Mouse (Mus musculus): ENCODE data around the gene Pip4k2c. TPM values are rescaled to one million over a fixed set of nuclear protein-coding genes. Genes with fewer than 3 reads are reported as not detected.
A peak's percentile ranks its signal among the peaks of the same experiment; 100 is the strongest.

Pip4k2c gene
- polyA plus RNA-seq, 1 experiment from 2014 or later = 39.1 TPM

DNA sequence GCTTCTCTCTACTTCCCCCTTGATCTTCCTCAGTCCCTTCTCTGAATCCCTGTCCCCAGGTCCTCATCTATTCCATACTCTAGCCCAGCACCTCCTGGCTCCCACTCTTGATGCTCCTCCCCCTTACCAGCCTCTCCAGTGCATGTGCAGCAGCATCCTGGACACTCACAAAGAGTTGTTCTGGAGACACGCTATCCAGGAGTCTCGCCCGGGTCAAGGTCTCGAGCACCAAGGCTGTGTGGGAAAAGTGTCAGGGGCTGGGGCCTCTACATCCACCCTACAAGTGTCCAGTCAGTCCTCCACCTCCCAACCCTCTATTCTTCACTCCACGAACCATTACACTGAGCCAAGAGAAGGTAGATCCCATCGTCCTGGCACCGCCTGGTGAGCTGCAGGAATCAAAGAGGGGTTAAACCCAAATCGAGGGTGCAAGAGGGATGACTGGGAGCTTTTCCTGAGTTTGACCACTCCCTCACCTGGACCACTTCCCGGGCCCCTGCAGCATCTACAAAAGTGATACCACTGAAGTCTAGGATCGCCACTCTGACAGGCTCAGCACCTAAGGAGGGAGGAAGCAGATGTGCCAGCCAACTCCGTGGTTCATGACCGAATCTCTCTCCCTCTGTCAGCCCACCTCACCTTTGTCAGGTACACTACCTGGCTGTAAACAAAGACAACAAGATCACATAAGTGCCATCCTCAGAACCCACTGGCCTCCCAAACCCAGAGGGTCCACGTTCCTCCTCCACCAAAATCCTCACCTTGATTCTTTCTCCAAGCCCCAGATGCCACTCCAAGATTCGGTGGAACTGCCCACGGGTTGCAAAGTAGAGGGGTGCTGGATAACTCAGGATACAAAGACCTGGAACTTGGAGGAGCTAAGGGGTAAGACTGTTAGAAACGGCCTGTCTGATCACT is 38.0 kb downstream of the Pip4k2c start:
- 62% methylated on average over 16 of the region's 16 CpGs for WGBS (ENCODE audit: insufficient replicate concordance)
- no peak overlapping the region for H3K4me2 ChIP-seq (ENCODE audit: low read depth, low read length)
- no peaks in the 10 kb centered on the region for H3K9me3 ChIP-seq (replicated peaks; ENCODE audit: control insufficient read depth, low read length)
- no peak overlapping the region for H3K4me3 ChIP-seq (ENCODE audit: low read depth, low read length)
- no peak overlapping the region for H3K27ac ChIP-seq (ENCODE audit: low read length)
- no peak overlapping the region for H3K9ac ChIP-seq (ENCODE audit: low read depth, low read length)
- ATAC-seq (ENCODE audit: low read depth) = no peak
- H3K4me1 ChIP-seq (ENCODE audit: control insufficient read depth, low read depth, low read length) = peaks cover 34% of the 10 kb centered on the region
- H3K36me3 ChIP-seq (ENCODE audit: control insufficient read depth, insufficient read depth) = peaks cover 4% of the 10 kb centered on the region; the same call in 1 of the 2 replicates
- H3K27me3 ChIP-seq (ENCODE audit: control insufficient read depth, insufficient read depth, low read depth, low read length) = peaks cover 35% of the 10 kb centered on the region

DNA sequence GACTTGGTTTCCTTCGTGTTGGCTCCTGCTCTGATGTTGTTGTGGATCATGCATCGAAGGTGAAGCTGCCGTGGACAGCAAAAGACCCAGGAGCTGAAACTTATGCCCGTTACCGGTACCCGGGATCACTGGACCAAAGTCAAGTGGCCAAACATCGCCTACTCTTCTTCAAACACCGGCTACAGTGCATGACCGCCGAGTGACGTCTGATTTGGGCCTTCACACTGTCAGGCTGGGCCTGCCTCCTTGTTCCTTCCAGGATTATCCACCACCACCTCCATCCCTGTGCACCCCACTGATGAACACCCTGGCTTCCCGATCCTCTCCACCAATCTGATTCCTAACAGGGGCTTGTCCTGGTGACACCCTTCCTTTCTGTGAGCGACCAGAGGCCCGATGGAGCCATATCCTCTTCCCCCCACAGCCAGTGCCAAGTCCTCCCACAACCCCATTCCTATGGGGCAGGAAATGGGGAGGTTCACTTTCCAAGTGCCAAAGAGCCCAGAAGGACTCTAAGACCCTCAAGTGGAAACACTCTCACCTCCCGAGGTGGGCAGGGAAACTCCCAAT is 39.7 kb downstream of the Pip4k2c start:
- Histone ChIP-seq H3K4me1 (ENCODE audit: control insufficient read depth, low read depth, low read length) (peaks cover 25% of the 10 kb centered on the region), H3K4me3 (ENCODE audit: low read depth, low read length) (no peak overlapping the region), H3K9me3 (replicated peaks; ENCODE audit: control insufficient read depth, low read length) (no peaks in the 10 kb centered on the region), H3K27ac (ENCODE audit: low read length) (no peak overlapping the region), H3K36me3 (ENCODE audit: control insufficient read depth, insufficient read depth) (peaks cover 4% of the 10 kb centered on the region; the same call in 1 of the 2 replicates), H3K4me2 (ENCODE audit: low read depth, low read length) (no peak overlapping the region), H3K9ac (ENCODE audit: low read depth, low read length) (no peak overlapping the region), H3K27me3 (ENCODE audit: control insufficient read depth, insufficient read depth, low read depth, low read length) (peaks cover 22% of the 10 kb centered on the region)
- WGBS (ENCODE audit: insufficient replicate concordance) = 77% methylated on average over 15 of the region's 15 CpGs
- ATAC-seq (ENCODE audit: low read depth) = no peak

DNA sequence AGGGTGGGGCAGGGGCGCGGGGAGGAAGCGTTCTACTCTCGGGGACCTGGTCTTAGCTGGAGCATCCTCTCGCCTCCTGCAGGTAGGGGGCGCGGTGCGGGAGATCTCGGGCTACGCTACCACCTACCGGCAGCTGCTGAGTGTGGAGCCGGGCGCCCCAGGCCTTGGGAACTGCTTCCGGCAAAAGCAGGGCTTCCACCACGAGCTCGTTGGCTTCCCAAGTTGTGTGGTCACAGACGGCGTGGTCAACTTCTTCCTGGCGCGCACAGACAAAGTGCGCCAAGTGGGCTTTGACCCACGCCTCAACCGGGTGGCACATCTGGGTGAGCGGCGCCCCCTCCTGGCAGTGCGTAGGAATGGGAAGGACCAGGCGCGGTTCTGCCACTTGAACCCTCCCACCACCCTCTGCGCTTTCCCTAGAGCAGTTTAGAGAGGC is 40.5 kb downstream of the Pip4k2c start:
- peak overlapping the region; percentile 74 for H3K4me2 ChIP-seq (ENCODE audit: low read depth, low read length)
- H3K27ac ChIP-seq (ENCODE audit: low read length) = no peak overlapping the region
- peaks cover 32% of the 10 kb centered on the region for H3K4me1 ChIP-seq (ENCODE audit: control insufficient read depth, low read depth, low read length)
- peak overlapping the region; percentile 32; the same call in 1 of the 2 replicates for H3K9ac ChIP-seq (ENCODE audit: low read depth, low read length)
- ATAC-seq (ENCODE audit: low read depth) = peak; percentile 62
- no peaks in the 10 kb centered on the region for H3K9me3 ChIP-seq (replicated peaks; ENCODE audit: control insufficient read depth, low read length)
- peaks cover 4% of the 10 kb centered on the region; the same call in 1 of the 2 replicates for H3K36me3 ChIP-seq (ENCODE audit: control insufficient read depth, insufficient read depth)
- peak overlapping the region; percentile 51 for H3K4me3 ChIP-seq (ENCODE audit: low read depth, low read length)
- WGBS (ENCODE audit: insufficient replicate concordance) = 2% methylated on average over 27 of the region's 29 CpGs
- H3K27me3 ChIP-seq (ENCODE audit: control insufficient read depth, insufficient read depth, low read depth, low read length) = peaks cover 22% of the 10 kb centered on the region

DNA sequence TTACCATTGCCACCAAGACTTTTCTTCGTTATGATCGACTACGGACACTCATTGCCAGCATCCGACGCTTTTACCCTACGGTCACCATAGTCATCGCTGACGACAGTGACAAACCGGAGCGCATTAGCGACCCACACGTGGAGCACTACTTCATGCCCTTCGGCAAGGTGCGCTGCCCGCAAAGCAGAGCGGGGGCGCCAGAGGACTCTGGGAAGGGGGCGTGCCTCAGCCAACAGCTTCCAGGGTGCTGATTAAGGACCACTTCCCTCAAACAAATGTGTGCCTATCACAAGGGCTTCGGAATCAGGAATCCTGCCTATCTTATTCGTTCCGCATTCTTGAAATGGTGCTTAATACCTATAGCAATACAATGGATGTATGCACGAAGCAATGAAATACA is 41.4 kb downstream of the Pip4k2c start:
- Histone ChIP-seq H3K9ac (ENCODE audit: low read depth, low read length) (no peak overlapping the region), H3K9me3 (replicated peaks; ENCODE audit: control insufficient read depth, low read length) (no peaks in the 10 kb centered on the region), H3K4me2 (ENCODE audit: low read depth, low read length) (peak overlapping the region; percentile 74), H3K27me3 (ENCODE audit: control insufficient read depth, insufficient read depth, low read depth, low read length) (peaks cover 30% of the 10 kb centered on the region), H3K27ac (ENCODE audit: low read length) (no peak overlapping the region), H3K36me3 (ENCODE audit: control insufficient read depth, insufficient read depth) (peaks cover 4% of the 10 kb centered on the region; the same call in 1 of the 2 replicates), H3K4me1 (ENCODE audit: control insufficient read depth, low read depth, low read length) (peaks cover 39% of the 10 kb centered on the region), H3K4me3 (ENCODE audit: low read depth, low read length) (peak overlapping the region; percentile 51)
- ATAC-seq (ENCODE audit: low read depth) = no peak
- 11% methylated on average over 22 of the region's 22 CpGs for WGBS (ENCODE audit: insufficient replicate concordance)

DNA sequence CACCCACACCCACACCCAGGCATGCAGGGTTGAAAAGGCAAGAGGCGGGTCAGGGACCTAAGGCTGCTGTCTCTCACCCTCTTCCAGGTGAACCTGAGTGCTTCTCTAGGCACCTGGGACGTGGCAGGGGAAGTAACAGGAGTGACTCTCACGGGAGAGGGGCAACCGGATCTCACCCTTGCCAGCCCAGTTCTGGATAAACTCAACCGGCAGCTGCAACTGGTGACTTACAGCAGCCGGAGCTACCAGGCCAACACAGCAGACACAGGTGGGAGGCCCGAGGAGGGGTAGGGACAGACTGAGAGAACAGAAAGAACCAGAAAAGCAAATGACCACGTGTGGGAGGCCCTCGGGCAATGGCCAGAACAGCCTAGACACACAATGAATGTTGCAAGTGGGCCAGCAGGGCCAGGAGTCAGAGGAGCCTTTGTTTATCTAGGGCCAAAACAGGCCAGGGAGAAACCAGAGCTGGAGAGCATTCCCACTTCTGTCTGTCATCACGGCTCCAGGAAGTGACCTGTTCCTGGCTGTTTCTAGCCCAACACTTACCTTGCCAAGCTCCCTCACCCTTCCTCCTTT is 43.7 kb downstream of the Pip4k2c start:
- ATAC-seq (ENCODE audit: low read depth) = peak; percentile 37
- peak overlapping the region; percentile 70 for H3K27ac ChIP-seq (ENCODE audit: low read length)
- H3K9me3 ChIP-seq (replicated peaks; ENCODE audit: control insufficient read depth, low read length) = no peaks in the 10 kb centered on the region
- H3K4me1 ChIP-seq (ENCODE audit: control insufficient read depth, low read depth, low read length) = peaks cover 44% of the 10 kb centered on the region
- H3K9ac ChIP-seq (ENCODE audit: low read depth, low read length) = 0 out of 2 replicates have a peak overlapping the region, but pooled peaks have one; percentile 11
- peak overlapping the region; percentile 18; the same call in 1 of the 2 replicates for H3K4me3 ChIP-seq (ENCODE audit: low read depth, low read length)
- H3K27me3 ChIP-seq (ENCODE audit: control insufficient read depth, insufficient read depth, low read depth, low read length) = peaks cover 32% of the 10 kb centered on the region
- 45% methylated on average over 10 of the region's 10 CpGs for WGBS (ENCODE audit: insufficient replicate concordance)
- H3K36me3 ChIP-seq (ENCODE audit: control insufficient read depth, insufficient read depth) = peaks cover 4% of the 10 kb centered on the region; the same call in 1 of the 2 replicates
- peak overlapping the region; percentile 98 for H3K4me2 ChIP-seq (ENCODE audit: low read depth, low read length)

DNA sequence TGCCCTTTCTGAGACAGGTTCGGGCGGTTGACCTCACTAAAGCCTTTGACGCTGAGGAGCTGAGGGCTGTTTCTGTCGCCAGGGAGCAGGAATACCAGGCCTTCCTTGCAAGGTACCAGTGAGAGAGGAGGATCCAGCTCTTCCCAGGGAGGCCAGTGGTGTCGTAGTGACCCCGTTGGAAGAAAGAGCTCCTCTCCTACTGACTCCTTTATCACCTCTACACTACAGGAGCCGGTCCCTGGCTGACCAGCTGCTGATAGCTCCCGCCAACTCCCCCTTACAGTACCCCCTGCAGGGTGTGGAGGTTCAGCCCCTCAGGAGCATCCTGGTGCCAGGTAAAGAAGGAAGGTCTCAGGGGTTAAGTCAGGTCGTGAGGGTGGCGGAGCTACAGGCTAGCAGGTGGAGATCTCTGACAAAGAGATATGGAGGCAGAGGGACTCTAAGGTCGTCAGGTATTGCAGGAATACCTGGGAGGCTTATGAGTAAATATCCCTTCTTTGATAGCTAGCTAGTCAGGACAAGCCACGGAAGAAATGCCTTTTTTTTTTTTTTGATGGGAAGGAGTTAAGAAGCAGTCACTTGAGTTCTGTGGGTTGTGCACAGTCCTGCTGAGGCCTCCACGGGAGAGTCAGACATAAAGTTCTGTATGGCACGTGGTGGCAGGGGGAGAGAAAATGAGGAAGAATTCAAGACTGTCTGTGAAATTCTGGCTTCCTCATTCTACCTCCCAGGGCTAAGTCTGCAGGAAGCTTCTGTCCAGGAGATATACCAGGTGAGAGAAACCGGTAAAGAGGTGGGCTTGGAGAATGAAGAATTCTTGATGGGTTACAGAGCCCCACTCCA is 44.4 kb downstream of the Pip4k2c start:
- Histone ChIP-seq H3K4me2 (ENCODE audit: low read depth, low read length) (peak overlapping the region; percentile 98), H3K36me3 (ENCODE audit: control insufficient read depth, insufficient read depth) (peaks cover 4% of the 10 kb centered on the region; the same call in 1 of the 2 replicates), H3K9ac (ENCODE audit: low read depth, low read length) (peak overlapping the region; percentile 81), H3K27ac (ENCODE audit: low read length) (peak overlapping the region; percentile 87), H3K4me3 (ENCODE audit: low read depth, low read length) (peak overlapping the region; percentile 69), H3K9me3 (replicated peaks; ENCODE audit: control insufficient read depth, low read length) (no peaks in the 10 kb centered on the region), H3K27me3 (ENCODE audit: control insufficient read depth, insufficient read depth, low read depth, low read length) (peaks cover 32% of the 10 kb centered on the region), H3K4me1 (ENCODE audit: control insufficient read depth, low read depth, low read length) (peaks cover 44% of the 10 kb centered on the region)
- WGBS (ENCODE audit: insufficient replicate concordance) = 21% methylated on average over 15 of the region's 15 CpGs
- ATAC-seq (ENCODE audit: low read depth) = no peak

DNA sequence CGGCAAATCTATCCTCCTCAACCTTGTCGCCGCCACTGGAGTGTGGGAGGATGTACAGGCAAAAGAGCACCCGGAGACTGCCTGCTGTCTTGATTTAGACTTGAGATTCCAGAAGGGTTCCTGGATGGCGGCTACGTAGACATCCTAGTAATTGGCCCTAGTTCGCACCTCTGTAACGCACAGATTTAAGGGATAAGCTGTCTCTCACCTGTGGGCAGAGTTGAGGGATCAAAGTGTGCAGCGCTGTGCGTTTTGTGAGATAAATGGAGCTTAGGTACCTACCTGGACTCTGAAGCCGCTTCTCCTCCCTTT is 45.0 kb downstream of the Pip4k2c start:
- peak overlapping the region; percentile 98 for H3K4me2 ChIP-seq (ENCODE audit: low read depth, low read length)
- no peak for ATAC-seq (ENCODE audit: low read depth)
- no peaks in the 10 kb centered on the region for H3K9me3 ChIP-seq (replicated peaks; ENCODE audit: control insufficient read depth, low read length)
- H3K36me3 ChIP-seq (ENCODE audit: control insufficient read depth, insufficient read depth) = no peaks in the 10 kb centered on the region
- H3K27ac ChIP-seq (ENCODE audit: low read length) = peak overlapping the region; percentile 87
- H3K9ac ChIP-seq (ENCODE audit: low read depth, low read length) = peak overlapping the region; percentile 81
- peaks cover 44% of the 10 kb centered on the region for H3K4me1 ChIP-seq (ENCODE audit: control insufficient read depth, low read depth, low read length)
- peaks cover 32% of the 10 kb centered on the region for H3K27me3 ChIP-seq (ENCODE audit: control insufficient read depth, insufficient read depth, low read depth, low read length)
- WGBS (ENCODE audit: insufficient replicate concordance) = 10% methylated on average over 11 of the region's 11 CpGs
- peak overlapping the region; percentile 69 for H3K4me3 ChIP-seq (ENCODE audit: low read depth, low read length)

DNA sequence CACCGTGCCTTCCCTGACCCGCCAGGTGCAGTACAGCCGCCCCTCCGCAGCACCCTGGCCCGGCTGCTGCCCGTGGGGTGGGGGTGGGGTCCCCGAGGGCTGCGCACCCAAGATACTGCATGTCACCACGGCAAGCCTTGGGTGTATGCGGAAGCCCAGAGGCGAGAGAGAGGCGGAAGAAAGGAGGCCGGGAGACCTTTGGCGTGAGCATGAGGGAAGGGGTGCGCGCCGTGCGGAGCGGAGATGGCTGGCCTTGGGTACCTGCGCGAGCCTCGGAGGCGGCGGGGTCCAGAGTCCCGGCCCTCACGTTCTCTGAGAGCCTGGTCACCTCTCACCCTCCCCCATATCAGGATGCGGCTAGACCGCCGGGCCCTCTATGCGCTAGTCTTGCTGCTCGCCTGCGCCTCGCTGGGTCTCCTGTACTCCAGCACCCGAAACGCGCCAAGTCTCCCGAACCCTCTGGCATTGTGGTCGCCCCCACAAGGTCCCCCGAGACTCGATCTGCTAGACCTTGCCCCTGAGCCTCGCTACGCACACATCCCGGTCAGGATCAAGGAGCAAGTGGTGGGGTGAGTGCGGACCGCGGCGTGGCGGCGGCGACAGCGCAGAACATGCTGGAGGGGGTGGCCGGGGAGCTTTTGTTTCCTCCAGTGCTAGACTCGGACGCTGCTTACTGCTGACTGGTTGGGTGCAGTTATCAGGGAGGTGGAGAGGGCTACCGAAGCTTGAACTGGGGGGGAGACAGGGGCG is 45.6 kb downstream of the Pip4k2c start:
- Histone ChIP-seq H3K4me3 (ENCODE audit: low read depth, low read length) (peak overlapping the region; percentile 69), H3K36me3 (ENCODE audit: control insufficient read depth, insufficient read depth) (no peaks in the 10 kb centered on the region), H3K27me3 (ENCODE audit: control insufficient read depth, insufficient read depth, low read depth, low read length) (peaks cover 32% of the 10 kb centered on the region), H3K9me3 (replicated peaks; ENCODE audit: control insufficient read depth, low read length) (no peaks in the 10 kb centered on the region), H3K27ac (ENCODE audit: low read length) (peak overlapping the region; percentile 87), H3K9ac (ENCODE audit: low read depth, low read length) (peak overlapping the region; percentile 81), H3K4me1 (ENCODE audit: control insufficient read depth, low read depth, low read length) (peaks cover 40% of the 10 kb centered on the region), H3K4me2 (ENCODE audit: low read depth, low read length) (peak overlapping the region; percentile 98)
- under 1% methylated on average over 56 of the region's 56 CpGs for WGBS (ENCODE audit: insufficient replicate concordance)
- peak; percentile 55 for ATAC-seq (ENCODE audit: low read depth)
